Mouse (Mus musculus) lung, postnatal 0 days (tissue): ENCODE results near the gene Get4.

Experiments used
- CTCF ChIP-seq: IDR thresholded peaks from 2 replicates; pipeline ENCODE4 v1.5.1; 2016; ENCODE audit warnings: antibody characterized with exemption, mild to moderate bottlenecking
- EP300 ChIP-seq: IDR thresholded peaks from 2 replicates; pipeline ENCODE4 v1.6.1; 2016; ENCODE audit warnings: antibody characterized with exemption, mild to moderate bottlenecking, control low read depth

DNA sequence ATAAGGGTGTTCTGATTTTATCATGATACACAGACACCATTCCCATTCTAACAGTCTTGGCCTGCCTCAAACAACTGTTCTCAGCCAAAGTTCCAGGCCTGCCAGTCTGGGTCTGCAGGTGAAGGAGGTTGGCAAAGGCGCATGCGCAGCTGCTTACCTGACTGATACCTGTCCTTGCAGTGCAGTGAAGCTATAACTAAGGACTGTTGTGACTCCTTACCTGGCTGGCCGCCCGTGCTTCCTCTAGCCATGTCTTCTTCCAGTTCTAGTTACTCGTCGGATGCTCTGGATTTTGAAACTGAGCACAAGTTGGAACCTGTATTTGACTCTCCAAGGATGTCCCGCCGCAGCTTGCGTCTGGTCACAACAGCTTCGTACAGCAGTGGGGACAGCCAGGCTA is 28.8 kb upstream of the Get4 start:
- no peak for TF ChIP-seq EP300
- TF ChIP-seq CTCF = no peak
